Mouse (Mus musculus) thymus, adult 18-20 months (tissue): ENCODE data around the gene Med12l.

Source experiments
- DNase-seq, 2 experiments: peaks; one replicate each; pipeline ENCODE4 v3.0.0; 2022; ENCODE audit warnings: mixed read lengths in 2 of 2

Med12l gene

GRCm38 (mm10) chr3:59141507-59142305 is 136.1 kb downstream of the Med12l start:
- DNase-seq, result no peak

DNA sequence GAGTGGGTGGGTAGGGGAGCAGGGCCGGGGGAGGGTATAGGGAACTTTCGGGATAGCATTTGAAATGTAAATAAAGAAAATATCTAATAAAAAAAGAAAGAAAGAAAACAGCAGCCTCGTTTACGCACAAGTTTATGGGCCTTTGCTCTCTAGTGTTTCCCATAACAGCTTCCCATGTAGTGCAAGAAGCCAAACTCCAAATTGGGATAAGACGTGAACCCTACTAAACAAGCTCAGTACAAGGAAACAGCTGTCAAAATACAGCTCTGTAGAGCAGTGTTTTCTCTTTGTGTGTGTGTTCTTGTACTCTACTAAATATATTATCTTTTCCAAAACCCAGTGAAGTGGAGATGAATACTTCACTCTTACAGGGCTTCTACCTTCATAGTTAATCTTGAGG is 139.6 kb downstream of the Med12l start:
- no peak for DNase-seq

GRCm38 (mm10) chr3:59149646-59150045 is 144.0 kb downstream of the Med12l start:
- DNase-seq, result no peak

GRCm38 (mm10) chr3:59150624-59151023 is 145.0 kb downstream of the Med12l start:
- no peak for DNase-seq

- no peak for DNase-seq
Observed at GRCm38 (mm10) chr3:59153424-59153823, 147.8 kb downstream of the Med12l start, which contains the start of gene P2ry14. P2ry14 (minus strand) TSS chr3:59153618.

DNA sequence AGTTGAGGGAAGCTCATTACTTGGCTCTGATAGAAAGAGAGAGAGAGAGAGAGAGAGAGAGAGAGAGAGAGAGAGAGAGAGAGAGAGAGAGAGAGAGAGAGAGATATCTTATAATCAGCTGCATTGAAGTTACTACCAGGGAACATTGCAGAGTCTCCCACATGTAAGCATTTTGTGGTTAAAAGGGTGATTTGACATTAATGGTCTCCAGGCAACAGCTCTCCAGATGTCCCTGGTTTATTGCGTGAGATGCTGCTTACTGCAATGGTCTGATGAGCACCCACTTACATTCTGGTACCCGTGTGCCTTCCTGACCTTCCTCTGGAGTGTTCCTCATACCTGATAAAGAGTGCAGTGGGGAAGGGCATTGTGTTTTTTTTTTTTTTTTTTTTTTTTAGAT is 149.3 kb downstream of the Med12l start:
- no peak for DNase-seq

- DNase-seq, result no peak
Observed at GRCm38 (mm10) chr3:59155404-59155803, 149.8 kb downstream of the Med12l start.

GRCm38 (mm10) chr3:59157048-59157447 is 151.4 kb downstream of the Med12l start:
- no peak for DNase-seq

GRCm38 (mm10) chr3:59160465-59160864 is 154.8 kb downstream of the Med12l start:
- DNase-seq, result no peak

DNA sequence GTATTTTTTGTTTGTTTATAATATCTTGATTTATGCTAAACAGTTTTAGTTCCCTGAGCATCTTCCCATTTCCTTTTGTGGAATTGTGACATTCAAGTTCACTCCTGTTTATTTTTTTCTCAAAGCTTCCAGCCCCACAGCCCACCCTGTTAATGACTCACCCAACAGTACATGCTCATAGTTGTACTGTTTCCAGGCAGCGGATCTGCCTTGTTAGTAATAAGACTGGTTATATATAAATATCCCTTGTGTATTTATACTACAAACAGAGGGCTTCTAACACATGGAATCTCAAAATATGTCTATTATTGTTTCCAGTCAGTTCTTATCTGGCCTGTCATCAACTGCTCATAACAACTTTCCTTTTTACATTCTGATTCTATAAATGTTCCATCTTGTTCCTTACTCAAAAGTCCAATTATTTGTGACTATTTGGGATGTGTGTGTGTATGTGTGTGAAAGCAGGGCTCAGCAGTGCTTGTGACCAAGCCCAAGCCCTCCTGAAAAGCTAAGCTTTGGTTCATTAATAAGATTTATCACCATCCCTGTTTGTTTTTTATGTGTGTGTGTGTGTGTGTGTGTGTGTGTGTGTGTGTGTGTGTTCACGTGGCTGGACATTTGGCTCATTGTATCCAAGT is 161.9 kb downstream of the Med12l start:
- DNase-seq, result no peak

- DNase-seq, result no peak
Observed at GRCm38 (mm10) chr3:59168476-59168875, 162.9 kb downstream of the Med12l start.

DNA sequence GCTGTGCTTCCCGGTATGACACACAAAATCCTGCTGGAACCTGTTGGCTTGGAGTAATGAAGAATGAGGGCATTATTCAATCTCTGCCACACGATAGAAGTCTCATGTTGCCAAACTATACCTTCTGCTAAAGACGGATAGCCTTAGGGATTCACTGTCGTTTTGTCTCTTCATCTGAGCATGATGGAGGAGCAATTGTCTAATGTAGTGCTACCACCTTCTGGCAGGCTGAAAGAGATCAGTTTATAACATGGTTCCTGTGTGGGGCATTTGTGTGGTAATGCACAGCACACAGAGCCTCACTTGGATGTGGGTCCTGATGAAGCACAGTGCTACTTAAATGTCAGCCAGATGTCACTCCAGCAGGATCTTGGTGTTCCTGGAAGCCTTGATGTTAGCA is 163.6 kb downstream of the Med12l start:
- DNase-seq, result no peak

- DNase-seq, result no peak
Observed at GRCm38 (mm10) chr3:59169921-59170627, 164.4 kb downstream of the Med12l start.

- DNase-seq, result no peak
Observed at GRCm38 (mm10) chr3:59174426-59175154, 169.0 kb downstream of the Med12l start.

- DNase-seq, result peak in 1 of 2 experiments; percentile 47
Observed at GRCm38 (mm10) chr3:59175234-59175633, 169.6 kb downstream of the Med12l start.

GRCm38 (mm10) chr3:59176871-59177270 is 171.2 kb downstream of the Med12l start:
- DNase-seq, result no peak

DNA sequence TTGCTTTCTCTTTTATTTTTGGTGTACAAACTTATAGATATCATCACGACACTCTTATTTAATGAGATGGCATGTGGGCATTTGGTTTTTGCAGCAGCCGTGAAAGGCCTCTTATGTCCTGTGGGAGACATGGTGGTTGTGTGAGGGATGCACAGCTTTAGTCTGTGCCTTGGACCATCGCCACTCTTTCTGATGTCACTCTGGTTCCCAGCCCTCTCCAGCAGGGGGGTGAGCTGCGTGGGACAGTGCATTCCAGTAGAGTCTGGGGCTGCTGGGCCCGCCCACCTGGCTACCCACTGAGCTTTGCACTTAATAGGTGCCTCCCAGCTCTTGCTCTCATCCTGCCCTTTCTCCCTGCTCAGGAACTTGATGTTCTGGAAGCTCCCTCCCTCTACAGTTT is 175.5 kb downstream of the Med12l start:
- DNase-seq, result no peak

- no peak for DNase-seq
Observed at GRCm38 (mm10) chr3:59182129-59182528, 176.5 kb downstream of the Med12l start.

DNA sequence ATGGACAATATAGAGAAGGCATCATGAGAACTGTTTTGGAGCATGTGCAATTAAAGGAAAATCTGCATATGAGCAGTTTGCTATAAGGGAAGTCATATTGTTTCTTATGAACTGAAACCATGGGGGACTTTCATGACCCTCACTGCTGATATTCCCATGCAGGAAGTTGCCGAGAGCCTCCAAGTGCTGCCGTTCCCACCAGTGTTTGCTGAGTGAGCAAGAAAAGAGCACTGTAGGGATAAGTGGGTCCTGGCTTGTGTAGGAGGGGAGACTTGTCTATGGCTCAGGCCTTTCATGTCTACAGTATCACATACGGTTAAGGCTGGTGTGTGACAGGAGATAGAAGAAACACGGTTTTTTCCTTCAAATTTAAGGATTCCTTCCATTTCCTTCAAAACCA is 180.0 kb downstream of the Med12l start:
- no peak for DNase-seq

GRCm38 (mm10) chr3:59187336-59187735 is 181.7 kb downstream of the Med12l start:
- no peak for DNase-seq

DNA sequence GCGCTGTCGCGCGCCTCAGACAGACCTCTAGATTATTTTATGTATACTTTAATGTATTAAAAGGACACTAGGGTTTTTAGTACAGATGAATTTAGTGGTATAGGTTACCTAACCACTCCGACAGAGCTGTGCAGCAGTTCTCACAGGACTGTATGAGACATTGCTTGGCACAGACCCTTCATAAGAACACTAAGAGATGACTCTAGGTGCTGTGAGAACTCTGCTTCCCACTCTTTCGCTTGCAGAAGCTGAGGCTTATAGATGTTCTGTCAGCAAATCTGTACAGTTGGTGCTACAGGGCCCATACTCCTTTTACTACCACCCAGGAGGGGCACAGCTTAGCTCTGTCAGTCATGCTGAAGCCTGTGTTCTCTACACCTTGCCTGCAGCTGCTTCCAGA is 186.0 kb downstream of the Med12l start:
- no peak for DNase-seq

- no peak for DNase-seq
Observed at GRCm38 (mm10) chr3:59194099-59194498, 188.5 kb downstream of the Med12l start.

- no peak for DNase-seq
Observed at GRCm38 (mm10) chr3:59194938-59195337, 189.3 kb downstream of the Med12l start, which contains the start of gene Gpr87. Gpr87 (minus strand) TSS chr3:59195104.
